Comparison of ENCODE assay signal across 8 mouse cellular contexts in genomic region chr5:125203099-125203498, GRCm38 (mm10). TPM values are rescaled to one million over a fixed set of nuclear protein-coding genes. Genes with fewer than 3 reads are reported as not detected.
A peak's percentile ranks its signal among the peaks of the same experiment; 100 is the strongest.
DNase-seq lines count a peak whose midpoint lies in the region; ATAC-seq and TF ChIP-seq lines count a peak whose summit lies in the region.

No protein-coding gene starts in this region.

- ATAC-seq in forebrain, embryonic 15.5 days (replicated peaks), result peak; percentile 88
- no peak for ATAC-seq in liver, embryonic 11.5 days (replicated peaks; ENCODE audit: low FRiP score)

- intact Hi-C loops in heart, postnatal 25 days (cut with DNase I), result loop anchor here (5.0 kb wide), 1 partner anchor 64 kb away; no protein-coding TSS in a partner anchor
- intact Hi-C loops in left cerebral cortex, adult 2 months (cut with DNase I), result loop anchor here (1.0 kb wide), 2 partner anchors 12 to 26 kb away; no protein-coding TSS in a partner anchor

- H3K36me3 ChIP-seq in forebrain, embryonic 15.5 days, result no peaks in the 10 kb centered on the region
- H3K36me3 ChIP-seq in liver, embryonic 11.5 days (ENCODE audit: control insufficient read depth, insufficient read depth, low read length), result no peaks in the 10 kb centered on the region

- H3K9me3 ChIP-seq in forebrain, embryonic 15.5 days, result no peaks in the 10 kb centered on the region
- H3K9me3 ChIP-seq in liver, embryonic 11.5 days (ENCODE audit: control insufficient read depth, low read length), result no peaks in the 10 kb centered on the region

- H3K27ac ChIP-seq in forebrain, embryonic 15.5 days (replicated peaks), result peak overlapping the region; percentile 75
- peak overlapping the region; percentile 61; the same call in 1 of the 2 replicates for H3K27ac ChIP-seq in left cerebral cortex, adult 2 months
- peak overlapping the region; percentile 81 for H3K27ac ChIP-seq in olfactory bulb, adult 2 months (ENCODE audit: insufficient read depth, low read depth, low read length)
- H3K27ac ChIP-seq in liver, embryonic 11.5 days (ENCODE audit: low read depth, low read length), result no peak overlapping the region

- WGBS in forebrain, embryonic 15.5 days, result under 1% methylated on average over 7 of the region's 7 CpGs
- 11% methylated on average over 7 of the region's 7 CpGs for WGBS in olfactory bulb, adult 2 months
- 44% methylated on average over 7 of the region's 7 CpGs for WGBS in liver, embryonic 11.5 days

- 0 out of 2 replicates have a peak overlapping the region, but pooled peaks have one; percentile 4 for H3K4me2 ChIP-seq in forebrain, embryonic 15.5 days (replicated peaks)
- no peak overlapping the region for H3K4me2 ChIP-seq in liver, embryonic 11.5 days

- peak overlapping the region; percentile 31 for H3K9ac ChIP-seq in forebrain, embryonic 15.5 days (replicated peaks)
- no peak overlapping the region for H3K9ac ChIP-seq in liver, embryonic 11.5 days (ENCODE audit: low read depth, low read length)

- DNase-seq in MN1 (ENCODE audit: low spot score) (peak; percentile 42), adipocyte (ENCODE audit: low spot score) (no peak)
- DNase-seq in adrenal gland, adult 8-10 months, result peak; percentile 85
- peak; percentile 44 for DNase-seq in heart, postnatal 25 days (ENCODE audit: low spot score)
- DNase-seq in left cerebral cortex, adult 2 months (ENCODE audit: extremely low spot score in 1 of 2, low spot score in 2 of 2), result peak; percentile 62 to 66
- DNase-seq in liver, embryonic 11.5 days (ENCODE audit: low spot score), result no peak

- H3K27me3 ChIP-seq in forebrain, embryonic 15.5 days, result no peaks in the 10 kb centered on the region
- no peaks in the 10 kb centered on the region for H3K27me3 ChIP-seq in liver, embryonic 11.5 days (replicated peaks; ENCODE audit: control insufficient read depth, insufficient read depth, low read length)

- no peak for TF ChIP-seq CTCF in left cerebral cortex, adult 2 months (IDR thresholded peaks at IDR 0.05)
- no peak for TF ChIP-seq CTCF in olfactory bulb, adult 2 months (IDR thresholded peaks at IDR 0.05; ENCODE audit: insufficient read depth, low read depth, low read length)

- no peak for TF ChIP-seq POLR2A in olfactory bulb, adult 2 months (IDR thresholded peaks at IDR 0.05; ENCODE audit: insufficient read depth, low read depth, low read length)

- H3K4me1 ChIP-seq in forebrain, embryonic 15.5 days, result peaks cover 28% of the 10 kb centered on the region
- H3K4me1 ChIP-seq in olfactory bulb, adult 2 months (ENCODE audit: control insufficient read depth, insufficient read depth, low read length), result peaks cover 33% of the 10 kb centered on the region
- no peaks in the 10 kb centered on the region for H3K4me1 ChIP-seq in liver, embryonic 11.5 days (replicated peaks; ENCODE audit: control insufficient read depth, insufficient read depth, low read length)

- no peak overlapping the region for H3K4me3 ChIP-seq in forebrain, embryonic 15.5 days
- no peak overlapping the region for H3K4me3 ChIP-seq in left cerebral cortex, adult 2 months
- no peak overlapping the region for H3K4me3 ChIP-seq in olfactory bulb, adult 2 months (ENCODE audit: insufficient read depth, low read depth, low read length)
- H3K4me3 ChIP-seq in liver, embryonic 11.5 days (ENCODE audit: low read depth, low read length), result no peak overlapping the region

RNA-seq across cellular contexts. Expression of gene Ncor2, which starts 24.1 kb away (rescaled TPM):
- total RNA-seq in adrenal gland, adult 8-10 months (2022), result 100 to 1,000 TPM; 188 to 380 (median 257) TPM
- 30.2 and 31.6 TPM in 2 replicates for polyA plus RNA-seq in forebrain, embryonic 15.5 days (2015; fragmentation: Nextera tagmentation; extraction: Ambion mirVana)
- 10 to 100 TPM; 67.8 to 89.5 TPM for total RNA-seq in heart, postnatal 25 days (2021)
- 100 to 1,000 TPM; 228 to 270 TPM for total RNA-seq in left cerebral cortex, adult 2 months (2021)
- not detected in 2 replicates for polyA plus RNA-seq in olfactory bulb, adult 2 months (2012; ENCODE audit: insufficient read depth, insufficient read length, low replicate concordance, missing spikeins)
- 14.0 and 17.2 TPM in 2 replicates for polyA plus RNA-seq in liver, embryonic 11.5 days (2014; fragmentation: Nextera tagmentation; extraction: Ambion mirVana)

Comparison
In these comparisons a context has a peak if more than half of its experiments do, and no peak if none do; other contexts are left out.
1. DNase-seq: peak in MN1 (single experiment), adrenal gland, adult 8-10 months (single experiment), heart, postnatal 25 days (single experiment) and left cerebral cortex, adult 2 months (2 of 2); none in adipocyte (single experiment) and liver, embryonic 11.5 days (single experiment).